Mouse (Mus musculus): ENCODE data around the gene Utrn. TPM values are rescaled to one million over a fixed set of nuclear protein-coding genes. Genes with fewer than 3 reads are reported as not detected.

The Utrn gene
- total RNA-seq, 4 experiments from 2014 or later = 39.9 to 46.6 (median 44.0) TPM

DNA sequence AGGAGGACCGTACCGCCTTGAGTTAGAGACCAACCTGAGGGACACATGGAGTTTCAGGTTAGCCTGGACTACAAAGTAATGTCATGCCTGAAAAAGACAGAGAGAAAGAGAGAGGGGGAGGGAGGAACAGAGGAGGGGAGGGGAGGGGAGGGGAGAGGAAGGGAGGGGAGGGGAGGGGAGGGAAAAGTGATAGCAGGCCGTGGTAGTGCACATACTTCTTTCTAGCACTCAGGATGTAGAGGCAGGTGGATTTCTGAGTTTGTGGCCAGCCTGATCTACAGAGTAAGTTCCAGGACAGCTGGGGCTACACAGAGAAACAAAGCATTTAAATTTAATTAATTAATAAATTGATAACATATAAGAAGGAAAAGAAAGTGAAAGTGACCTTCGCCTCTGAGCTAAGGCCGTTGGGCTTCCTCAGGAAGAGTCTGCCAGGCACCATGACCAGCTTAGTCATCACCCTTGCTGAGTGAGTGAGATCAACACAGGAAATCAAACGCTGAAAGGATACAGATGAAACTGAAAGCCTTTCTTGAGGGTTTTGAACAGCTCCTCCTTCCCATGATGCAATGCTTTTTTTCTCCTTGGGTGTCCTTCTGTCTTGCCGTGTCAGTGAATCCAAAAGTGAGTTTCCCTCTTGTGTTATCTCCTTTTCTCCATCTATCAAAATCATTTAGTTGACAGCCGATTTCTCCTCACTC, 5.6 kb upstream of the Utrn start:
- no peak for DNase-seq (ENCODE audit: low spot score in 2 of 2)

DNA sequence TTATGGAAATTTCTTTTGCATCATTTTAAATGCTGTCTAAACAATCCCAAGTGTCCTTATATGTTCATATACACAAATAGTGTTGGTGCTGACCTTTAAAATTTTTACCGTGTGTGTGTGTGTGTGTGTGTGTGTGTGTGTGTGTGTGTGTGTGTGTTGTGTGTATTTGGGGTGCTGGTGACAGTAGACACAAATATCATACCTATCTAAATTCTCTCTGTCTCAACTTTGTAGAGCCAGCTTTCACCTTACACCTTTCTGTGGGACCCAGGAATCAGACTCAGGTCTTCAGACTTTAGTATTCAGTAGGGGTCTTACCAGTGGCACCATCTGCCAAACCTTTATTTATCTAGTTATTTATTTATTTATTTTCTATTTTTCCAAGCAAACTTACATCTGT, 681 bp upstream of the Utrn start:
- no peak for DNase-seq (ENCODE audit: low spot score in 2 of 2)

DNA sequence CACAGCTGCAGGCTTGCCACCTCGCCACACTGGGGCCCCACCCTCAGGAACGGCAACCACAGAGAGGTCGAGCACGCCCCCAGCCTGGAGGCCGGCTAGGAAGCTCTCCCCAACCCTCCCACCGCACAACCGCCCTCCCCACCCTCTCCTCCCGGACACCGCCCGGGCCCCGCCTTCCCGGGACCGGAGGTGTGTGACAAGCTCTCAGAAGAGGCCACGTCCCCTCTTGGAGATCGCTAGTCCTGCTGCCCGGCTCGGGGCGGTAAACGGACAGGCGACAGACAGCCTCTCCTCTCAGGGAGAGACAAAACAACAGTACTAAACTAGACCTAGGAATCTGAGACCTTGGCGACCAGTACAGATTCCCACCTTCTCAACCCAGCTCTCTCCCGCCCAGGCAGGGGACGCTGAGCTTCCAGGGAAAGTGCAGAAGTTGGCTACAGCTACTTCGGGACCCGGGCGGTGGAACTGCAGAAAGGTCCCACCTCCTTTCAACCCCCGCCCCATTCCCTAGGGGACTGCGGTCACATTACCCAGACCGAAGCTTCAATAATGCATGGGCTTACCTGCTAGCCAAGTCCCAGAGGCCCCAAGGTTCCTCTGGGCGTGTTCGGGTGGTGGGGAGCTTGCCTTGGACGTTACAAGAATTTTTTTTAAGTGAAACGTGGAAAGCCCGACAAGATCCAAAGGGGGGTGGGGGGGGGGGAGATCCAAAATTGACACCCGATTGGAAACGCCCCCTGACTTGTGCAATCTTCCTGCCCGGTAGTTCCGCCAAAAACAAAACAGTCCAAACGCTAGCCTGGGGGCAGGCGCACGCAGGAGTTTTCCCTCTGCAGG, 756 bp downstream of the Utrn start:
- no peak for DNase-seq (ENCODE audit: low spot score in 2 of 2)

DNA sequence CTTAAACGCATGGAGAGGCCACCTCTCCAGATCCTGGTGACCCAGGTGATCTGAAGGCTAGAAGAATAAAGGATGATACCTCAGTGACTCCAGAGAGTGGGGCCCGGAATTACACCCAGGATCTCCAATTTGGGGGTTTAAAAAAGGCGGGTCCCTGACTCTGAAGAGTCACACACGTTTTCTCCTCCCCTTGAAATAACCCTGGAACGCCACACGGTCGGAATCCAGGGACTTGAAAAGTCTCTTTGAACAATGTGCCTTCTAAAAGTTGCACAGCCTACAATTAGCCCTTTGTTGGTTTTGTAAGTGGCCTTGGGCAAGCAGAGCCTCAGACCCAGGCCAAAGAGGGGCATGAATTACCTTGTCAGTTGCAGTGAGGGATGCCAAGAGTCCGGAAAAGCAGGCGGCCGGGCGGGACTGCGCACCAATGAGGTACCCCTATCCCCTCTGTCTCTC, 1.4 kb downstream of the Utrn start:
- peak in 1 of 2 experiments; percentile 12 for DNase-seq (ENCODE audit: low spot score in 2 of 2)

DNA sequence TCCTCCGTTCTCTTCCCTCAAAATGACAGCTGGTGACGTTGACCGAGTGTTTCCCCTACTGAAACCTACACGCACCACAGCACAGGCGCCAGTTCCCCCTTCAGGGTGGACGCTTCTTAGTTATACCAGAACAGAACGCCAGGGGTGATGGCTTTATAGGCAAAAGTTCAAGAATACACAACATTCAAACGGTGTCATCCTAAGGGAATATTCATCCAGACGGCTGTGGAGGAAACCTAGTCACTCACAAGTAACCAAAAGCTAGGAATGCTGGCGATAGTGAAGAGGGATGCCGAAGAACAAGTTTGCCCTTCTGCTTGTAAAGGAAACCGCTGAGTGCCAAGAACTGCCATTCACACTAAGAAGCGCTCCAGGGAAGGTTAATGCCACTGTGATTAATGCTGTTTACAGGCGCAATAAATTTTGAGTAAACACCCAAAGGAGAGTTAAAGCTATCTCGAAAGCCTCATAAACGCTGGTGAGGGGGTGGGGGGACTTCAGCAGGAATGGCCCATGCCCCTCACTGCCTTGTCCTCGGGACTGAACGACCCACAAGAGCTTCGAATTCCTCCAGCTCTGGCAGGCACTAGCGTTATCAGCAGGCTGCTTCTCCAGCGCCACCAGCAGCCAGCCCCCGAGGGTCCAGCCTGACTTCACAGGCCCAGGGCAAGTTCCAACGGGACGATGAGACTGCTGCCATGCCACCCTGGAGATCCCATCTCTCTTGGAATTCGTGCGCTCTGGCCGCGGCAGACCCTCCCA, 2.0 kb downstream of the Utrn start:
- peak in 1 of 2 experiments; percentile 9 for DNase-seq (ENCODE audit: low spot score in 2 of 2)

GRCm38 (mm10) chr10:12865201-12865600, 4.0 kb downstream of the Utrn start:
- DNase-seq (ENCODE audit: low spot score in 2 of 2) = no peak

DNA sequence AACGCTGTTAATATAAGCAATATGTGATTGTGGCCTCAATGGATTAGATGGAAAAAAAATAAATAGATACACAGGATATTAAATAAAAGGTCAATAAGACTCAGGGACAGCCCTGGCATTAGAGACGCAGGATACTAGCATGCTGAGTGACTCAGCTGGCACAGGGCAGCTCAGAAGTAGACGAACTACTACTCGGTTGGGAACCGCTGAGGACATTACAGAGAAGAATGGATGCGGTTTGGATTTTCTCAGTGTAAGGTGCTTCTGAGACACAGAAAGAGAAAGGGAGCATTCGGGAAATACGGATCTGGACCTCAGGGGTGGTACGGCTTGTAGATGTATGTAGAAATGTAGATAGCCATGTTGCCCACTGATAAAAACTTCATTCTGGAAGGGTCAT, 5.6 kb downstream of the Utrn start:
- DNase-seq (ENCODE audit: low spot score in 2 of 2) = no peak

- DNase-seq (ENCODE audit: low spot score in 2 of 2) = no peak
Observed at GRCm38 (mm10) chr10:12862047-12862446, 7.1 kb downstream of the Utrn start.

DNA sequence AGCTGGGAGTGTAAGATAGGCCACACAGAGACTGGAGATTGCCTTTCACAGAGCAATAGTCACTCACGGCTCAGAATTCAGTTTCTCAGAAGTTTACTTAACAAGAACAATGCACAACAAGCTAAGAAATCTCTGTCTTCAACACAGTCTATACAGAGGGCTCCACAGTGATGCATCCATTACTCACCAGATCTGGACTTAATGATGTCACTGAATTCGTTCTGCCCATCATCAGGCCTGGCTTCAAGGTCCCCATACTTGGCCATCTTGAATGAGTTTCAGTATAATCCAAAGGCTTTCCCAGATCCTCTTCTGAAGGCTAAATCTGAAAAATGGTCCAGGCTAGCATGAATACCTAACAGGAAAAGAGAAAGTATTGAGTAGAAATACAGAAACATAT, 7.8 kb downstream of the Utrn start:
- no peak for DNase-seq (ENCODE audit: low spot score in 2 of 2)

- no peak for DNase-seq (ENCODE audit: low spot score in 2 of 2)
Observed at GRCm38 (mm10) chr10:12860765-12861164, 8.4 kb downstream of the Utrn start.

GRCm38 (mm10) chr10:12860331-12860730, 8.8 kb downstream of the Utrn start:
- no peak for DNase-seq (ENCODE audit: low spot score in 2 of 2)

DNA sequence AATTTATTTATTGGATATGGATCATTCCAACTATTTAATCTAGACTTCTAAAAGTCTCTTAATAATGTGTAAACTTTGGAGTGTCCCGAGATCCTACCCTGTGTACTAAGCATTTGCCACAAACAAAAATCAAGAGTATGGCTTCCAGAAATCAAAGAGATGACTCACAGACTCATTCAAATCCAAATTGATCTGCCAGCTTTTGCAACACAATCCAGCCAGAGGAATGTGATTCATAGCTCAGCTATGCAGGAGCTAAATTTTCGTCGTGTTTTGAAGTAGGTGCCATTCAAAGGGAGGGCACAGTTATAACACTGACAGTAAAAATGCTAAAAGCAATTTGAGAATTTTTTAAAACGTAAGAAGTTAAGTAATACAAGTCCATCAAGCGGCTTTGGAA, 11.1 kb downstream of the Utrn start:
- no peak for DNase-seq (ENCODE audit: low spot score in 2 of 2)

- no peak for DNase-seq (ENCODE audit: low spot score in 2 of 2)
Observed at GRCm38 (mm10) chr10:12854298-12854697, 14.9 kb downstream of the Utrn start.

GRCm38 (mm10) chr10:12853776-12854175, 15.4 kb downstream of the Utrn start:
- no peak for DNase-seq (ENCODE audit: low spot score in 2 of 2)

DNA sequence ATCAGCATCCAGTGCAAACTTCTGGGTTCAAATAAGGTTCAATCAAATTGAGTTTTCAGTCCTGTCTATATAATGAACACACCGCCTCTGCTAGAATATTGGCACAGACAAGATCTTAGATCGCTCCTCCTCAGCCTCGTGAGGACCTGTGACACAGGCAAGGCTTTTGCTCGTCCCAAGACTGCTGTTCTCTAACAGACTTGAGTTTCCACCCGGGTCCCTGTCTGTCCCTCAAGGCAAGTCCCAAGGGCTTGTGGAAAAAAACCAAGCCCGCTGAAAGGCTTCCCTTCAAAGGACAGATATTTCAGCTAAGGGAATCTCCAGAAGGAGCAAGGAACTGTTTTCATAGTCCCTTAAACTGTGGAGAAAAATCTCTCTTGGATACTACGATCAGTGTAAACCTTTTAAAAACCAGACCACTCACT, 16.0 kb downstream of the Utrn start:
- DNase-seq (ENCODE audit: low spot score in 2 of 2) = no peak

- no peak for DNase-seq (ENCODE audit: low spot score in 2 of 2)
Observed at GRCm38 (mm10) chr10:12852416-12853195, 16.6 kb downstream of the Utrn start.

DNA sequence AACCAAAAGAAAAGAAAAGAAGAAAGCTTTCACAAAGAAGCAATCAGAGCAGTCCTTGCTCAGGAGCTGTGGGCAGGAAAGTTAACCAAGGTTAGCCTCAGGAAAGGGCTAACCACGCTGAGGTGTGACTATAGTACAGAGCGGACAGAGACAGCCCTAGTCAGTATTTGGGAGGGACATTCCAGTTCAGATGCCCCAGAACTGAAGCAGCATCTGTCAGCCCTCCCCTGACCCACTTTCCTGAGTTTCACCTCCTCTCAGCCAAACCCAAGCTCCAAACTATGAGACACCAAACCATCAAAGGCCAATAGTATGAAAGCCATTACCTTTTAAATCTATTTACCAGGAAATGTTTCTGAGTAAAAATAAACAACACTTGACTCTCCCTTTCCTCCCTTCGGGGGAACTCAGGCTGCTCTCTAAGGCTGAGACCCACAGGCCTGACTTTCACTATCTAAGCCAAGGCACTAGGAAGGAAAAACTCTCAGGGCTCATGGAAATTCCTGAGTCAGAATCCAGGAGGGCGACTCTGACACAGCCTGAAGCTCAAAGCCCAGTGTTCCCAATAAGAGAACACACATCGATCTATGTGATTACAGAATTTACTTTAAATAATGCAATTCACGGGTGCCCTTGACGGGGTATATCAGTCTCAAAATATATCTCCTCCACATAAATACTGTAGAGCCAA, 18.2 kb downstream of the Utrn start:
- no peak for DNase-seq (ENCODE audit: low spot score in 2 of 2)

GRCm38 (mm10) chr10:12848322-12849108, 20.6 kb downstream of the Utrn start:
- DNase-seq (ENCODE audit: low spot score in 2 of 2) = no peak

GRCm38 (mm10) chr10:12842543-12842942, 26.6 kb downstream of the Utrn start:
- no peak for DNase-seq (ENCODE audit: low spot score in 2 of 2)

- no peak for DNase-seq (ENCODE audit: low spot score in 2 of 2)
Observed at GRCm38 (mm10) chr10:12841497-12841896, 27.7 kb downstream of the Utrn start.
